Mouse (Mus musculus) CH12.LX (cell line): Measurements from ENCODE around the gene Hgd. TPM values are rescaled to one million over a fixed set of nuclear protein-coding genes. Genes with fewer than 3 reads are reported as not detected.

Experiments used
- DNase-seq: peaks from one replicate; pipeline ENCODE4 v3.0.0-alpha.2; 2013; ENCODE audit errors: extremely low read depth
- H3K27ac ChIP-seq: 2 replicates; pipeline ENCODE4 v1.5.1; 2012; ENCODE audit warnings: low read depth, mild to moderate bottlenecking, control low read depth, moderate library complexity; ENCODE audit not compliant: insufficient read depth
- H3K27me3 ChIP-seq: replicated peaks from 2 replicates; pipeline ENCODE3; 2012; ENCODE audit warnings: inconsistent platforms
- H3K36me3 ChIP-seq, 2 experiments: replicated peaks in 1 of 2; 2 replicates each; pipeline versions ENCODE3 to v1.6.1; 2012; ENCODE audit warnings: inconsistent platforms in 1 of 2, low read length in 1 of 2, mild to moderate bottlenecking in 1 of 2, mixed read lengths in 1 of 2, moderate library complexity in 1 of 2; ENCODE audit not compliant: control insufficient read depth in 1 of 2, insufficient read depth in 1 of 2
- H3K4me1 ChIP-seq, 2 experiments: 2 replicates each; pipeline ENCODE4 v1.6.1; 2012; ENCODE audit warnings: inconsistent platforms in 1 of 2, moderate library complexity in 1 of 2; ENCODE audit not compliant: insufficient read depth in 2 of 2, control insufficient read depth in 1 of 2
- H3K4me2 ChIP-seq: 2 replicates; pipeline ENCODE4 v1.6.1; 2012; ENCODE audit warnings: low read depth, mild to moderate bottlenecking, control low read depth; ENCODE audit not compliant: poor library complexity, insufficient read depth, severe bottlenecking
- H3K4me3 ChIP-seq, 3 experiments: fragments of 150-350 bp in 1 of 3; sonication (generic) in 1 of 3; replicated peaks in 1 of 3; 2 replicates each; pipeline versions ENCODE3 to v1.5.1; 2011 to 2012; ENCODE audit warnings: low read depth in 2 of 3, low read length in 2 of 3, mild to moderate bottlenecking in 2 of 3, moderate library complexity in 2 of 3, control low read depth in 1 of 3, improper control_type of control experiment in 1 of 3, inconsistent platforms in 1 of 3, mixed read lengths in 1 of 3; ENCODE audit not compliant: poor library complexity in 1 of 3
- H3K79me2 ChIP-seq: replicated peaks from 2 replicates; pipeline ENCODE4 v1.6.1; 2012; ENCODE audit warnings: mild to moderate bottlenecking, moderate library complexity; ENCODE audit not compliant: control insufficient read depth, poor library complexity, insufficient read depth, severe bottlenecking; ENCODE audit errors: extremely low read depth
- H3K9ac ChIP-seq: 2 replicates; pipeline ENCODE4 v1.6.1; 2012; ENCODE audit warnings: low read depth, mild to moderate bottlenecking, control low read depth, moderate library complexity; ENCODE audit not compliant: insufficient read depth
- H3K9me3 ChIP-seq: replicated peaks from 2 replicates; pipeline ENCODE3; 2012; ENCODE audit warnings: low read length, inconsistent platforms, mixed read lengths
- CHD2 ChIP-seq: IDR thresholded peaks from 2 replicates; pipeline ENCODE4 v1.6.1; 2011; ENCODE audit warnings: low read length, improper control_type of control experiment
- ELF1 ChIP-seq: IDR thresholded peaks from 2 replicates; pipeline ENCODE4 v1.6.1; 2014; ENCODE audit warnings: low read depth, mild to moderate bottlenecking, inconsistent platforms, low read length, improper control_type of control experiment
- EP300 ChIP-seq: IDR thresholded peaks from 2 replicates; pipeline ENCODE4 v1.6.1; 2011; ENCODE audit warnings: low read length, improper control_type of control experiment
- GABPA ChIP-seq: IDR thresholded peaks from 2 replicates; pipeline ENCODE4 v1.6.1; 2012; ENCODE audit warnings: low read depth, low read length, improper control_type of control experiment, inconsistent platforms; ENCODE audit not compliant: insufficient replicate concordance
- HCFC1 ChIP-seq: IDR thresholded peaks from 2 replicates; pipeline ENCODE4 v1.6.1; 2012; ENCODE audit warnings: low read depth, mild to moderate bottlenecking, inconsistent platforms, low read length, improper control_type of control experiment
- JUND ChIP-seq: conservative IDR thresholded peaks from 2 replicates; pipeline ENCODE4 v1.6.1; 2011; ENCODE audit warnings: low read depth, low read length, improper control_type of control experiment
- MAFK ChIP-seq: IDR thresholded peaks from 2 replicates; pipeline ENCODE4 v1.6.1; 2011; ENCODE audit warnings: low read length, improper control_type of control experiment; ENCODE audit not compliant: insufficient replicate concordance
- MAZ ChIP-seq: IDR thresholded peaks from 2 replicates; pipeline ENCODE4 v1.6.1; 2012; ENCODE audit warnings: low read depth, mild to moderate bottlenecking, inconsistent platforms, low read length, improper control_type of control experiment, moderate library complexity
- MXI1 ChIP-seq: IDR thresholded peaks from 2 replicates; pipeline ENCODE4 v1.6.1; 2011; ENCODE audit warnings: mild to moderate bottlenecking, low read depth, low read length, improper control_type of control experiment
- NRF1 ChIP-seq: IDR thresholded peaks from 2 replicates; pipeline ENCODE4 v1.6.1; 2014; ENCODE audit warnings: low read depth, mild to moderate bottlenecking, inconsistent platforms, low read length, improper control_type of control experiment, moderate library complexity
- PAX5 ChIP-seq: IDR thresholded peaks from 2 replicates; pipeline ENCODE4 v1.6.1; 2012; ENCODE audit warnings: low read length, inconsistent platforms, mixed read lengths
- POLR2A ChIP-seq: IDR thresholded peaks from 2 replicates; pipeline ENCODE4 v1.6.1; 2011; ENCODE audit warnings: low read depth, mild to moderate bottlenecking, improper control_type of control experiment, low read length
- POLR2AphosphoS2 ChIP-seq: IDR thresholded peaks from 2 replicates; pipeline ENCODE4 v1.6.1; 2011; ENCODE audit warnings: low read depth, low read length, improper control_type of control experiment
- RCOR1 ChIP-seq: conservative IDR thresholded peaks from 2 replicates; pipeline ENCODE4 v1.6.1; 2012; ENCODE audit warnings: low read depth, mild to moderate bottlenecking, inconsistent platforms, low read length, improper control_type of control experiment
- SMC3 ChIP-seq: IDR thresholded peaks from 2 replicates; pipeline ENCODE4 v1.6.1; 2011; ENCODE audit warnings: low read depth, low read length, improper control_type of control experiment
- TBP ChIP-seq: conservative IDR thresholded peaks from 2 replicates; pipeline ENCODE4 v1.6.1; 2011; ENCODE audit warnings: low read depth, low read length, improper control_type of control experiment
- TCF12 ChIP-seq: IDR thresholded peaks from 2 replicates; pipeline ENCODE4 v1.6.1; 2014; ENCODE audit warnings: low read depth, mild to moderate bottlenecking, inconsistent platforms, low read length, improper control_type of control experiment
- USF1 ChIP-seq: IDR thresholded peaks from 2 replicates; pipeline ENCODE4 v1.6.1; 2014; ENCODE audit warnings: low read depth, mild to moderate bottlenecking, inconsistent platforms, low read length, improper control_type of control experiment
- ZKSCAN1 ChIP-seq: IDR thresholded peaks from 2 replicates; pipeline ENCODE4 v1.6.1; 2012; ENCODE audit warnings: low read depth, inconsistent platforms, low read length, improper control_type of control experiment, borderline replicate concordance
- ZMIZ1 ChIP-seq: IDR thresholded peaks from 2 replicates; pipeline ENCODE4 v1.6.1; 2012; ENCODE audit warnings: low read depth, mild to moderate bottlenecking, inconsistent platforms, low read length, improper control_type of control experiment
- ZNF384 ChIP-seq: IDR thresholded peaks from 2 replicates; pipeline ENCODE4 v1.6.1; 2012; ENCODE audit warnings: low read depth, low read length, improper control_type of control experiment, inconsistent platforms
- dilution Hi-C: fragments of 300-500 bp; cut with MboI; formaldehyde crosslinking; loops from 2 replicates; pipeline ENCODE4 v1.14.3; 2020; ENCODE audit warnings: low sequenced_read_pairs; ENCODE audit not compliant: extremely low pct_unique_long_range_greater_than_20kb, extremely low pct_ligation_motif_present
- in situ Hi-C: fragments of 300-500 bp; cut with MboI; formaldehyde crosslinking; loops from 3 replicates; pipeline ENCODE4 v1.14.3; 2019; ENCODE audit warnings: low sequenced_read_pairs, low pct_ligation_motif_present, low pct_unique_long_range_greater_than_20kb, mixed read lengths
- polyA plus RNA-seq: library from polyadenylated mRNA; unstranded; fragments of >175 nt; gene quantifications from 2 replicates; pipeline ENCODE4 v1.2.1, GENCODE M21; 2012; ENCODE audit warnings: low read depth; ENCODE audit not compliant: insufficient read length
- total RNA-seq, 2 experiments: library from RNA; depleted of rRNA; stranded (reverse); fragments of 300-350 nt in 1 of 2; fragments of >200 nt in 1 of 2; gene quantifications; 2 replicates each; pipeline ENCODE4 v1.2.3; 2012 to 2014

The Hgd gene
- total and polyA plus RNA-seq, 3 experiments, result not detected

DNA sequence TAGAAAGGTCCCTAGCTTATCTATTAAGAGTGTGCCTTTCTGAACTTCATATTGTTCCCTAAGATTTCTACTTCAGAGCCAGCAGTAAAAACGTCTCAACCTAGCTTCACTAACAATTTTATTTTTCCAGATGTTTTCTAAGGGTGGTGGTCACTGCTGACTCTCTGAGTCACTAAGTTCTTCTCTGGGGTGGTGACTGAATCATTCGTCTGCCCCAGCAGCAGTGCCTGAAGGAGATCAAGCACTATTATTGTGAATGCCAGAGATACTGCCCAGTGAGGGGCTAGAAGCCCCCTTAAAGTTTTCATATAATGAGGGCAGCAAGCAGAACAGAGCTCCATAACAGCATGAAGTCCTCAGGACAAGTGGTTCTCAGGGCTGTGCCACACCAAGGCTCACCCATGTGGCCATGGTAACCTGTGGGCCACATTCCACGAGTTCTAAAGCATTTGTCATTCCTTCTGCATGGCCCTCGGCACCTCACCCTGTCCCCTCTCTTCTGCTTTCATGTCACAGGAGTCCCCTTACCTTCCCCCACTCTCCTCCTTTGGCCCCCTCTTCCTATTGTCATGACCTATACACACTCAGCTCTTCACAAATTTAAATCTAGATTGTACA, 90.8 kb downstream of the Hgd start:
- Histone ChIP-seq H3K36me3 (no peaks in the 10 kb centered on the region), H3K4me3 (no peak overlapping the region), H3K27me3 (no peaks in the 10 kb centered on the region), H3K27ac (no peak overlapping the region), H3K9me3 (peaks cover 8% of the 10 kb centered on the region), H3K79me2 (no peaks in the 10 kb centered on the region), H3K4me2 (no peak overlapping the region), H3K9ac (no peak overlapping the region), H3K4me1 (peaks cover 0 to under 1% of the 10 kb centered on the region in 2 experiments; a peak in 1 of 4 replicates)
- no peak for DNase-seq
- dilution Hi-C loops, result no loop called here
- in situ Hi-C loops, result no loop called here
- TF ChIP-seq POLR2A, result no peak
- no peak for TF ChIP-seq POLR2AphosphoS2
- TF ChIP-seq EP300, result no peak
- no peak for TF ChIP-seq JUND
- TF ChIP-seq MAZ, result no peak
- TF ChIP-seq ZMIZ1, result no peak
- no peak for TF ChIP-seq TBP
- TF ChIP-seq ZKSCAN1, result no peak
- no peak for TF ChIP-seq RCOR1
- TF ChIP-seq NRF1, result no peak
- no peak for TF ChIP-seq SMC3
- TF ChIP-seq ELF1, result no peak
- no peak for TF ChIP-seq PAX5
- TF ChIP-seq MXI1, result no peak
- TF ChIP-seq MAFK, result no peak
- TF ChIP-seq CHD2, result no peak
- TF ChIP-seq HCFC1, result no peak
- no peak for TF ChIP-seq USF1
- TF ChIP-seq ZNF384, result no peak

DNA sequence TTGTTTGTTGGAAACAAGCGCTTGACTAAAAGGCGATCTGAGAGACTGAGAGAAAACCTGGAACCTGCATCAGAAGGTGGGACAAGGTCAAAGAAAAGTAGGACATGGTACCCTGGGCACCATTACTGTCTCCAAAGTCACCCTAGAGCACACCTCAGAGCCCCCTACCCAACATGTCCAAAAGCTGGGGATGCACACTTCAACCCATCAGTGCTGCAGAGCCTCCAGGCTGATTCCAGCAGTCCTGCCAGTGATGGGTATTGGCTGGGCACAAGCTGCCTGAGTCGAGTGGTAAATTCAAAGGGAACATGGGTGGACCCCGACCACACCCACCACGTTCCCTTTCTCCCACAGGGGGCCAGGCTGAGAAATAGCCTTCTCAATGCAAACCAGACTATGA, 95.4 kb downstream of the Hgd start:
- peaks cover 3 to 5% of the 10 kb centered on the region in 2 experiments; a peak in 2 of 4 replicates for H3K4me1 ChIP-seq
- no peaks in the 10 kb centered on the region for H3K27me3 ChIP-seq
- no peak overlapping the region for H3K4me2 ChIP-seq
- no peaks in the 10 kb centered on the region for H3K79me2 ChIP-seq
- H3K9me3 ChIP-seq, result peaks cover 8% of the 10 kb centered on the region
- no peaks in the 10 kb centered on the region for H3K36me3 ChIP-seq
- TF ChIP-seq GABPA (no peak), SMC3 (no peak), MXI1 (no peak), POLR2AphosphoS2 (no peak), TCF12 (no peak)
- H3K9ac ChIP-seq, result no peak overlapping the region
- no peak overlapping the region for H3K27ac ChIP-seq
- no peak for DNase-seq
- H3K4me3 ChIP-seq, result no peak overlapping the region
- in situ Hi-C loops, result loop anchor here (25.0 kb wide), 2 partner anchors 537 to 563 kb away; no protein-coding TSS in a partner anchor
- dilution Hi-C loops, result no loop called here
